Mouse (Mus musculus) gastrocnemius, postnatal 4 days (tissue): ENCODE data around the gene Gnat1. TPM values are rescaled to one million over a fixed set of nuclear protein-coding genes. Genes with fewer than 3 reads are reported as not detected.

ENCODE experiments used
- DNase-seq, 2 experiments: peaks; one replicate each; pipeline ENCODE4 v3.0.0; 2021 to 2022; ENCODE audit warnings: low spot score in 2 of 2, mixed read lengths in 2 of 2
- total RNA-seq, 2 experiments: library from RNA; stranded (reverse); gene quantifications; 2 replicates each; pipeline ENCODE4 v1.2.3; 2021

Gene Gnat1
- total RNA-seq, 2 experiments from 2014 or later: not detected

GRCm38 (mm10) chr9:107628721-107629410 lies 50.6 kb downstream of the Gnat1 start:
- DNase-seq: no peak

GRCm38 (mm10) chr9:107627387-107628255 lies 51.9 kb downstream of the Gnat1 start:
- no peak for DNase-seq

DNA sequence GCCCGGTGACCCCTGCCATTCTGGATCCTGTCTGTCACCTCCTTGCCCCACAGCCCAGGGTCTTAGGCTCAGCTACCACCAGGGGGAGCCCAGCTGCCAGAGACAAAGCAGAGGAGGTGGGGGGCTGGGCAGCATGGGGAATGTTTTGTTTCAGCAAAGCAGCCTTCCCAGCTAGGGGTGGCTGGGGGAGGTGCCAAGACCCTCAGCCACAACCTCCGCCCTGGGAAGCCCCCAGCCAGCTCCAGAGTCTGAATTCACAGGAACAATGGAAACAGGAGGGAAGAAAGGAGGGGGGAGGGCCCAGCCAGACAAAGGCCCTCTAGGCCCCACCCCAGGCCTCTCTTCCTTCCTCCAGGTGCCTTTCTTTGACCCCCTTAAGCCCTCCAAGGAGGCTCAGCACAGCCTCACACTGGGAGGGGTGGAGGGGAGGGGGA lies 52.7 kb downstream of the Gnat1 start:
- peak; percentile 78 to 90 for DNase-seq

- DNase-seq: peak in 1 of 2 experiments; percentile 59
Observed at GRCm38 (mm10) chr9:107626158-107626843, 53.2 kb downstream of the Gnat1 start.

DNA sequence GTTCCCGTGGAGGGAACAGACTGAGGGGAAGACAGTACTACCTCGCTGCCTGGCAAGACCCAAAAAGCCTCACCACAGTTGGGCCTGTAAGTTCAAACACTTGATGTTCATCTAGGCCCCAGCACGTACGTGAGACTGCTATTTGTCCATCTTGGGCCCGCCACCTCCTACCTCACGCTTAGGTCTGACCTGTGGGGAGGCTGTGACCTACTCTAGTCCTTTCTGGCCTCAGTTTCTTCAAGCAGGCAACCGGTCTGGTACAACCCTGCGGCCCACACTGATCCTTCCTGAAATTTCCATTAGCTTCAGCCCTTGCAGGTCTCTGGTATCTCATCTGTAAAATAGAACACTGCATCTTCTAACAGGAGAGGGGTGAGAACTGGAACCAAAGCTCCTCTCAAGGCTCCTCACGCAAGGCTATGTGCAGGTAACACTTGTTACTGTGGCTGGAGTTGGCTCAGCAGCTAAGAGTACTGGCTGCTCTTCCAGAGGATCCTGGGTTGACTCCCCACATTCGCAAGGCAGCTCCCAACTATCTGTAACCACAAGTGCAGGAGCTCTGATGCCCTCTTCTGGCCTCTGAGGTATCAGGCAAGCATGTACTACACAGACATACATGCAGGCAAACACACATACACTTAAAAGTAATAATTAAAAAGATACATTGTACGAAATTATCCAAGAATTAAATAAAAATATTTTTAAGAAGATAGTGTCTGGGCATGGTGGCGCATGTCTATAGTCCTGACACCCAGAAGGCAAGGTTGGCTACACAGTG lies 54.0 kb downstream of the Gnat1 start:
- DNase-seq: no peak

DNA sequence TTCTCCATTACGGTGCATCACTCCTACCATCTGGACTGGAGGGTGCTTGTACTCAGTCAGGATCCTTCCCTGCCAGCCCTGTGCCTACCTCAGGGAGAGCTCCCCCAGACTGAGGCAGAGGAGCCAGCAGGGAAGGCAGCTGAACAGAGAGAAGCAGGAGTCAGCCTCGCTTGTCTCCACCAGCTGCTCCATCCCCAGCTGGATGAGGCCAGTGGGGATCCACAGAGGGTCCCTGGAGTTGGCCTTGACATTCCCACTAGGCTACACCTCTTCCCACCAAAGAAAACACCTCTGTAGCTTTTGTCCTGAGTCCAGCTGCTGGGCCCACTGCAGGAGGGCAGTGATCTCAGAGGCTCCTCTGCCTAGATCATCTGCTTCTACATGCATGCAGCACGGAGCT lies 54.6 kb downstream of the Gnat1 start:
- DNase-seq: no peak

DNA sequence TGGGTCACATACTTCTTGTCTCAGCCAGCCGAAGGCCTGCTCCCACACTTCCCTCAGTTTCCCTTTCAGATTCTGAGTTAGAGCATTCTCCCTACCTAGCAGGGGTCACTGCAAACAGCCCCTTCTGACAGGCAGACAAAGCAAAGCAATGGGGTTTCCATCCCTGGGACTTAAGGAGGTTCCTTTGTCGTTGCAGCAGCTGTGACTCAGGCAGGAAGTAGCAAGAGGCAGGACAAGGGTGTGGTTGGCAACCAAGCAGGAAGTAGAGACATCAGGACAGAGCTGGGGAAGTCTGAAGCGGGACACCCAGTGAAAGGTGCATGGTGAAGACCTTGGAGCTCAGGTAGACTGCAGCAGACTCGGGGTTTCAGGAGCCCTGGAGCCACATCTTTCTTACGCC lies 55.0 kb downstream of the Gnat1 start:
- no peak for DNase-seq

Other genes starting within 250 kb of the Gnat1 start
- 10 to 100 TPM; 27.9 to 30.4 TPM for gene Tmem115, start 145.8 kb downstream of the Gnat1 start, total RNA-seq
- 1 to 10 TPM; 4.6 to 5.9 TPM for gene Cyb561d2, start 137.5 kb downstream of the Gnat1 start, total RNA-seq
- gene Nprl2, start 137.5 kb downstream of the Gnat1 start, total RNA-seq: 10 to 100 TPM; 10.0 to 12.7 TPM
- gene Zmynd10, start 132.4 kb downstream of the Gnat1 start, total RNA-seq: not detected
- gene Rassf1, start 128.2 kb downstream of the Gnat1 start, total RNA-seq: 10 to 100 TPM; 31.1 to 39.6 TPM
- gene Tusc2, start 116.5 kb downstream of the Gnat1 start, total RNA-seq: 10 to 100 TPM; 20.3 to 21.5 TPM
- gene Hyal2, start 111.8 kb downstream of the Gnat1 start, total RNA-seq: 10 to 100 TPM; 21.8 to 32.0 TPM
- 1 to 10 TPM; 4.6 to 4.8 TPM for gene Hyal1, start 102.8 kb downstream of the Gnat1 start, total RNA-seq
- gene Naa80, start 100.8 kb downstream of the Gnat1 start, total RNA-seq: 10 to 100 TPM; 15.5 to 20.5 TPM
- gene Hyal3, start 98.9 kb downstream of the Gnat1 start, total RNA-seq: under 1 TPM; 0.66 to 0.78 TPM
- gene Ifrd2, start 92.1 kb downstream of the Gnat1 start, total RNA-seq: 10 to 100 TPM; 31.8 to 35.2 TPM
- 10 to 100 TPM; 50.9 to 52.0 TPM for gene Sema3b, start 70.5 kb downstream of the Gnat1 start, total RNA-seq
- 100 to 1,000 TPM; 307 to 340 TPM for gene Gnai2, start 44.3 kb downstream of the Gnat1 start, total RNA-seq
- gene Slc38a3, start 10.2 kb downstream of the Gnat1 start, total RNA-seq: 10 to 100 TPM; 10.6 to 11.3 TPM
- gene Sema3f, start 30.8 kb upstream of the Gnat1 start, total RNA-seq: 10 to 100 TPM; 26.4 to 27.2 TPM
- 100 to 1,000 TPM in 1 of 2 experiments, 10 to 100 TPM in 1; 73.6 to 101 TPM for gene Rbm5, start 91.3 kb upstream of the Gnat1 start, total RNA-seq
- 10 to 100 TPM; 40.7 to 47.3 TPM for gene Rbm6, start 193.5 kb upstream of the Gnat1 start, total RNA-seq
- 1 to 10 TPM; 5.3 to 6.2 TPM for gene Mon1a, start 208.4 kb upstream of the Gnat1 start, total RNA-seq
- 1 to 10 TPM; 5.3 to 5.4 TPM for gene Mst1r, start 227.2 kb upstream of the Gnat1 start, total RNA-seq
- not detected for gene Actl11, start 248.8 kb upstream of the Gnat1 start, total RNA-seq